Mouse (Mus musculus) liver, embryonic 14.5 days (tissue): Measurements from ENCODE around the gene Gm13697.

ENCODE experiments used
- CTCF ChIP-seq: IDR thresholded peaks from 2 replicates; pipeline ENCODE4 v1.5.1; 2016; ENCODE audit warnings: antibody characterized with exemption, low read depth, control low read depth
- EP300 ChIP-seq: IDR thresholded peaks from 2 replicates; pipeline ENCODE4 v1.6.1; 2016; ENCODE audit warnings: antibody characterized with exemption, low read depth

GRCm38 (mm10) chr2:84022905-84023304 is 38.4 kb downstream of the Gm13697 start:
- no peak for TF ChIP-seq CTCF
- TF ChIP-seq EP300: no peak
